14 mouse cellular contexts compared by ENCODE assay signal in the genomic region with DNA sequence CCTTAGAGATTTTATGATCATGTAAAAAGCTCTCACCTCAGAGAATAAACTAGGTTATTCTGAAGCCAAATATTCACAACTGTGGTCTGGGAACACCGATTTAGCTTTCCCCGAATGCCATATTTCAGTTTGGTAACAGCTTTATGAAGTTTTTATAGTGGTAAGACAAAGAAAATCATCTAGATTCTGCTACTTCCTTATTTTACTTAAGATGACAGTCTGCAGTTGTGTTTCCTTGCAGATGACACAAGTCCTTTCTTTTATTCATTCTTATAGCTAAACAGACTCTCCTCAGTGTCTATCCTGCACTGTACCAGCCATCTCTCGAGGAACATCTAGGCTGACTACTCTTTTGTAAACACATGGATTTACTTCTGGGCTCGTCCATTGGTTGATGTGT.
"Had no signal": no experiment of that assay in that cellular context is flagged by ENCODE, and none has a peak within 500 bp of the region (broad histone marks: within the 10 kb centered on the region; RNA-seq: fewer than 3 reads in every experiment).

No protein-coding gene starts in this region.

- DNase-seq: gastrocnemius, postnatal 10 days; gastrocnemius, postnatal 36 days; heart, adult 18-20 months; heart, postnatal 10 days; heart, postnatal 4 days; kidney, adult 11 months; kidney, adult 2 months; kidney, adult 9 months; kidney, postnatal 14 days; kidney, postnatal 36 days had no signal

- ATAC-seq: hindbrain, embryonic 16.5 days; inflammation-experienced regulatory T-cells, adult 6 months; intestine, embryonic 16.5 days; liver, embryonic 12.5 days had no signal
